Comparison of ENCODE assay signal across 22 mouse cellular contexts in genomic region chr17:31540101-31540500, GRCm38 (mm10). TPM values are rescaled to one million over a fixed set of nuclear protein-coding genes. Genes with fewer than 3 reads are reported as not detected.
A peak's percentile ranks its signal among the peaks of the same experiment; 100 is the strongest.
DNase-seq lines count a peak whose midpoint lies in the region; ATAC-seq lines count a peak whose summit lies in the region.
"Had no signal": no experiment of that assay in that cellular context is flagged by ENCODE, and none has a peak within 500 bp of the region (broad histone marks: within the 10 kb centered on the region; RNA-seq: fewer than 3 reads in every experiment).

No protein-coding gene starts in this region.

- H3K4me3 ChIP-seq in hindbrain, embryonic 15.5 days: no peak overlapping the region
- H3K4me3 ChIP-seq in hindbrain, embryonic 11.5 days (ENCODE audit: low read depth, low read length): no peak overlapping the region
- no peak overlapping the region for H3K4me3 ChIP-seq in embryonic facial prominence, embryonic 15.5 days (replicated peaks)
- H3K4me3 ChIP-seq: heart, embryonic 15.5 days; megakaryocyte, embryonic 14.5 days; midbrain, embryonic 15.5 days had no signal

- H3K4me2 ChIP-seq in hindbrain, embryonic 15.5 days: no peak overlapping the region
- H3K4me2 ChIP-seq in hindbrain, embryonic 11.5 days (replicated peaks; ENCODE audit: low read depth, low read length): no peak overlapping the region
- H3K4me2 ChIP-seq in embryonic facial prominence, embryonic 15.5 days (replicated peaks): no peak overlapping the region
- H3K4me2 ChIP-seq: heart, embryonic 15.5 days; midbrain, embryonic 15.5 days had no signal

- H3K36me3 ChIP-seq in hindbrain, embryonic 15.5 days: no peaks in the 10 kb centered on the region
- no peaks in the 10 kb centered on the region for H3K36me3 ChIP-seq in hindbrain, embryonic 11.5 days (ENCODE audit: control insufficient read depth, insufficient read depth, low read length)
- no peaks in the 10 kb centered on the region for H3K36me3 ChIP-seq in embryonic facial prominence, embryonic 15.5 days
- H3K36me3 ChIP-seq: heart, embryonic 15.5 days; midbrain, embryonic 15.5 days had no signal

- H3K9ac ChIP-seq in hindbrain, embryonic 15.5 days: no peak overlapping the region
- H3K9ac ChIP-seq in hindbrain, embryonic 11.5 days (ENCODE audit: low read depth, low read length): no peak overlapping the region
- H3K9ac ChIP-seq in embryonic facial prominence, embryonic 15.5 days: no peak overlapping the region
- H3K9ac ChIP-seq: heart, embryonic 15.5 days; midbrain, embryonic 15.5 days had no signal

- H3K27me3 ChIP-seq in hindbrain, embryonic 15.5 days: no peaks in the 10 kb centered on the region
- no peaks in the 10 kb centered on the region for H3K27me3 ChIP-seq in hindbrain, embryonic 11.5 days (ENCODE audit: control insufficient read depth, insufficient read depth, low read length)
- no peaks in the 10 kb centered on the region for H3K27me3 ChIP-seq in embryonic facial prominence, embryonic 15.5 days
- H3K27me3 ChIP-seq: heart, embryonic 15.5 days; midbrain, embryonic 15.5 days; Patski had no signal

- DNase-seq in hindbrain, embryonic 11.5 days (ENCODE audit: low spot score): no peak
- peak; percentile 27 for DNase-seq in NIH3T3 (ENCODE audit: low read depth)
- peak; percentile 31 for DNase-seq in lung, postnatal 36 days
- no peak for DNase-seq in ovary, postnatal 14 days (ENCODE audit: low spot score)
- no peak for DNase-seq in ovary, postnatal 36 days (ENCODE audit: low spot score)
- DNase-seq: adrenal gland, postnatal 14 days; cerebellum, adult 11 months; cerebellum, postnatal 10 days; embryo, embryonic 11 days; gastrocnemius, postnatal 25 days; heart, postnatal 4 days; kidney, postnatal 4 days; layer of hippocampus, adult 9-11 months; liver; thymus, postnatal 25 days had no signal

- no peaks in the 10 kb centered on the region for H3K9me3 ChIP-seq in hindbrain, embryonic 15.5 days
- no peaks in the 10 kb centered on the region for H3K9me3 ChIP-seq in hindbrain, embryonic 11.5 days (ENCODE audit: control insufficient read depth, low read length)
- H3K9me3 ChIP-seq in embryonic facial prominence, embryonic 15.5 days (replicated peaks): no peaks in the 10 kb centered on the region
- H3K9me3 ChIP-seq: heart, embryonic 15.5 days; megakaryocyte, embryonic 14.5 days; midbrain, embryonic 15.5 days had no signal

- peaks cover 26% of the 10 kb centered on the region for H3K4me1 ChIP-seq in hindbrain, embryonic 15.5 days (replicated peaks)
- H3K4me1 ChIP-seq in hindbrain, embryonic 11.5 days (replicated peaks; ENCODE audit: control insufficient read depth, insufficient read depth, low read length): peaks cover 5% of the 10 kb centered on the region
- peaks cover 25% of the 10 kb centered on the region for H3K4me1 ChIP-seq in embryonic facial prominence, embryonic 15.5 days

- no peak for ATAC-seq in hindbrain, embryonic 15.5 days (ENCODE audit: low FRiP score, low read depth)
- no peak for ATAC-seq in hindbrain, embryonic 11.5 days (ENCODE audit: low FRiP score)
- no peak for ATAC-seq in embryonic facial prominence, embryonic 15.5 days (ENCODE audit: insufficient number of reproducible peaks, low FRiP score, low TSS enrichment, low read depth)
- ATAC-seq: intestine, embryonic 16.5 days; midbrain, embryonic 15.5 days; Patski had no signal

- WGBS in hindbrain, embryonic 15.5 days: 56% methylated on average over 3 of the region's 3 CpGs
- WGBS in hindbrain, embryonic 11.5 days: 57% methylated on average over 3 of the region's 3 CpGs
- 61% methylated on average over 3 of the region's 3 CpGs for WGBS in embryonic facial prominence, embryonic 15.5 days

- peak overlapping the region; percentile 57; the same call in 1 of the 2 replicates for H3K27ac ChIP-seq in hindbrain, embryonic 15.5 days (replicated peaks)
- H3K27ac ChIP-seq in hindbrain, embryonic 11.5 days (ENCODE audit: low read depth, low read length): no peak overlapping the region
- H3K27ac ChIP-seq in embryonic facial prominence, embryonic 15.5 days (replicated peaks): 0 out of 2 replicates have a peak overlapping the region, but pooled peaks have one; percentile 7
- H3K27ac ChIP-seq: heart, embryonic 15.5 days had no signal

RNA-seq across cellular contexts. Expression of gene Ndufv3, which starts 20.2 kb away (rescaled TPM):
- polyA plus RNA-seq in hindbrain, embryonic 15.5 days (2015; fragmentation: Nextera tagmentation; extraction: Ambion mirVana): 445 and 471 TPM in 2 replicates
- polyA plus RNA-seq in hindbrain, embryonic 11.5 days (2014; fragmentation: Nextera tagmentation; extraction: Ambion mirVana): 253 TPM in 2 replicates
- 271 and 272 TPM in 2 replicates for polyA plus RNA-seq in embryonic facial prominence, embryonic 15.5 days (2015; fragmentation: Nextera tagmentation; extraction: Ambion mirVana)

RNA-seq across cellular contexts. Expression of gene Wdr4, which starts 20.3 kb away (rescaled TPM):
- polyA plus RNA-seq in hindbrain, embryonic 15.5 days (2015; fragmentation: Nextera tagmentation; extraction: Ambion mirVana): 37.2 and 38.1 TPM in 2 replicates
- 33.4 and 34.0 TPM in 2 replicates for polyA plus RNA-seq in hindbrain, embryonic 11.5 days (2014; fragmentation: Nextera tagmentation; extraction: Ambion mirVana)
- polyA plus RNA-seq in embryonic facial prominence, embryonic 15.5 days (2015; fragmentation: Nextera tagmentation; extraction: Ambion mirVana): 32.7 and 34.9 TPM in 2 replicates

RNA-seq across cellular contexts. Expression of gene Pknox1, which starts 24.4 kb away (rescaled TPM):
- 33.9 and 36.7 TPM in 2 replicates for polyA plus RNA-seq in hindbrain, embryonic 15.5 days (2015; fragmentation: Nextera tagmentation; extraction: Ambion mirVana)
- 29.0 and 36.1 TPM in 2 replicates for polyA plus RNA-seq in hindbrain, embryonic 11.5 days (2014; fragmentation: Nextera tagmentation; extraction: Ambion mirVana)
- polyA plus RNA-seq in embryonic facial prominence, embryonic 15.5 days (2015; fragmentation: Nextera tagmentation; extraction: Ambion mirVana): 26.6 and 28.2 TPM in 2 replicates

Comparison
In these comparisons a context has a peak if more than half of its experiments do, and no peak if none do; other contexts are left out.
1. DNase-seq: peak in NIH3T3 (single experiment) and lung, postnatal 36 days (single experiment); none in hindbrain, embryonic 11.5 days (single experiment), ovary, postnatal 14 days (single experiment) and ovary, postnatal 36 days (single experiment).